Mouse (Mus musculus) lung, postnatal 0 days (tissue): ENCODE measurements around the gene Gm20388. TPM values are rescaled to one million over a fixed set of nuclear protein-coding genes. Genes with fewer than 3 reads are reported as not detected.

ENCODE experiments used
- ATAC-seq: fragments of 200-750 bp; cut with Nextera tagmentation; 2 replicates; pipeline ENCODE4 v1.8.0; 2017; ENCODE audit warnings: moderate library complexity
- DNase-seq: peaks from one replicate; pipeline ENCODE4 v3.0.0-alpha.2; 2016; ENCODE audit warnings: low spot score
- H3K27ac ChIP-seq: fragments of 300-500 bp; sonication (generic); 2 replicates; pipeline ENCODE4 v1.5.1; 2014; ENCODE audit warnings: antibody characterized with exemption, mild to moderate bottlenecking, low read length, mixed read lengths
- H3K27me3 ChIP-seq: fragments of 300-500 bp; sonication (generic); replicated peaks from 2 replicates; pipeline ENCODE4 v1.6.1; 2014; ENCODE audit warnings: low read length, mixed read lengths; ENCODE audit not compliant: insufficient read depth
- H3K36me3 ChIP-seq: fragments of 300-500 bp; sonication (generic); 2 replicates; pipeline ENCODE4 v1.6.1; 2014; ENCODE audit warnings: low read length, mixed read lengths; ENCODE audit not compliant: insufficient read depth
- H3K4me1 ChIP-seq: fragments of 300-500 bp; sonication (generic); 2 replicates; pipeline ENCODE4 v1.6.1; 2014; ENCODE audit warnings: antibody characterized with exemption, low read depth, low read length, mixed read lengths; ENCODE audit not compliant: insufficient read depth
- H3K4me2 ChIP-seq: fragments of 300-500 bp; sonication (generic); replicated peaks from 2 replicates; pipeline ENCODE4 v1.6.1; 2014; ENCODE audit warnings: low read depth, mild to moderate bottlenecking, low read length, moderate library complexity, mixed read lengths
- H3K4me3 ChIP-seq: fragments of 300-500 bp; sonication (generic); 2 replicates; pipeline ENCODE4 v1.5.1; 2014; ENCODE audit warnings: low read depth, low read length
- H3K9ac ChIP-seq: fragments of 300-500 bp; sonication (generic); replicated peaks from 2 replicates; pipeline ENCODE4 v1.6.1; 2014; ENCODE audit warnings: low read depth, mild to moderate bottlenecking
- H3K9me3 ChIP-seq: fragments of 300-500 bp; sonication (generic); 2 replicates; pipeline ENCODE4 v1.6.1; 2016; ENCODE audit warnings: low read length, mixed read lengths
- CTCF ChIP-seq: IDR thresholded peaks from 2 replicates; pipeline ENCODE4 v1.5.1; 2016; ENCODE audit warnings: antibody characterized with exemption, mild to moderate bottlenecking
- EP300 ChIP-seq: IDR thresholded peaks from 2 replicates; pipeline ENCODE4 v1.6.1; 2016; ENCODE audit warnings: antibody characterized with exemption, mild to moderate bottlenecking, control low read depth
- WGBS: fragments of 180-500 bp; shearing (Covaris S2); extraction: QIAGEN DNeasy Blood & Tissue Kit; methylation state at CpG from one replicate; pipeline ENCODE4 v1.1.7; 2014; 5-methylcytosine and 5-hydroxymethylcytosine counted together
- polyA plus RNA-seq: library from polyadenylated mRNA; unstranded; fragments of >200 nt; fragmentation: Nextera tagmentation; extraction: Ambion mirVana; gene quantifications from 2 replicates; pipeline ENCODE4 v1.2.1, GENCODE M21; 2015

The Gm20388 gene
- polyA plus RNA-seq, 1 experiment from 2014 or later, result not detected

DNA sequence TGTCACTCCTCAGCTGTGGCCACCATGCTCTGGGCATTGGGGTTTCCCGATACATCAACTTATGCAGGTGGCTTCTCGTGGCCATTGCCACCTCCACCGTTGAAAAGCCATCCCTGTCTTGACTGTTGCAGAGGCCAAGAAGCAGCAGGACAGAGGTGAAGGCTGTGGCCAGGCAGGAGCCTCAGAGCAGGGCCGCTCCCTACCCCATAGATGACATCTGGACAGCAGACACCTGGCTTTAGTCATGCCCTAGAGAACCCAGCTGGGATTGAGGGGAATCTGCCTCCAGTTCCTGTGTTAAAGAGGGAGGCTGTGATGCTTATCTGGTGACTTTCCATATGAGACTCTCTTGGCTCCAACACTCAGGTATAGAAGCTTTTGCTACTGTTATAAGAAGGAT lies 3767.7 kb downstream of the Gm20388 start:
- Histone ChIP-seq H3K27ac (no peak overlapping the region), H3K9me3 (no peaks in the 10 kb centered on the region), H3K27me3 (no peaks in the 10 kb centered on the region), H3K36me3 (no peaks in the 10 kb centered on the region), H3K4me1 (no peaks in the 10 kb centered on the region), H3K4me2 (no peak overlapping the region), H3K4me3 (no peak overlapping the region), H3K9ac (no peak overlapping the region)
- no peak for ATAC-seq
- 84% methylated on average over 4 of the region's 4 CpGs for WGBS
- TF ChIP-seq EP300 (no peak), CTCF (no peak)
- no peak for DNase-seq

DNA sequence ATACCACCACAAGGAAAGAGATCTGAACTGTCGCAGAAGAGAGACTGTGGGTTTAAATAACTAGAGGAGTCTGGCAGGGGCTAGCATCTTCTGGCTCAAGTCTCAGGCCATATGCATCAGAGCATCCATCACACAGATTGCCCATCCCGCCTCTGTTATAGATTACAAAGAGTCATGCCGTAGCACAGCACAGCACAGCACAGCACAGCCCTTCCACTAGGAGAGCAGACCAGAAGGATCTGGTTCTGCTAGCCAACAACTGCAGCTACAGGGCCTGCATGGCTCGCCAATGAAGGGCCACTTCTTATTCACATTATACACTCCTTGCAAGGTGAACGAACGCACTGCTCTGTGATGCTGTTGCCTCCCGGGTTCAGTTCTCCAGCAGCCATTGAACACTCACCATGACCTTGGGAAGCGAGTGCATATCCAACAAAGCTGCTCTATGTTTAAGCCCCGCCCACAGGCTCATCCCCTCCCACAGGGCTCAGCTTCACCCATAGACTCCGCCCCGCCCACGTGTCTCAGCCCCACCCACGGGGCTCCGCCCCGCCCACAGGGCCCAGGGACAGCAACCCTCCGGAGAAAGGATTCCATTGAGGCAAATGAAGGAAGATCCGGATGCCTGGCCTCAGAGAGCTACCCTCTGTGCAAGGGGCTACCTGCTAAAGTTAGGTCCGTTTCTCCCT lies 3771.6 kb downstream of the Gm20388 start:
- ATAC-seq (peak; percentile 70), DNase-seq (peak; percentile 63)
- TF ChIP-seq EP300, result no peak
- TF ChIP-seq CTCF, result no peak
- Histone ChIP-seq H3K36me3 (no peaks in the 10 kb centered on the region), H3K9me3 (no peaks in the 10 kb centered on the region), H3K4me1 (no peaks in the 10 kb centered on the region), H3K4me2 (no peak overlapping the region), H3K9ac (no peak overlapping the region), H3K27me3 (no peaks in the 10 kb centered on the region), H3K27ac (no peak overlapping the region), H3K4me3 (no peak overlapping the region)
- 24% methylated on average over 18 of the region's 18 CpGs for WGBS

DNA sequence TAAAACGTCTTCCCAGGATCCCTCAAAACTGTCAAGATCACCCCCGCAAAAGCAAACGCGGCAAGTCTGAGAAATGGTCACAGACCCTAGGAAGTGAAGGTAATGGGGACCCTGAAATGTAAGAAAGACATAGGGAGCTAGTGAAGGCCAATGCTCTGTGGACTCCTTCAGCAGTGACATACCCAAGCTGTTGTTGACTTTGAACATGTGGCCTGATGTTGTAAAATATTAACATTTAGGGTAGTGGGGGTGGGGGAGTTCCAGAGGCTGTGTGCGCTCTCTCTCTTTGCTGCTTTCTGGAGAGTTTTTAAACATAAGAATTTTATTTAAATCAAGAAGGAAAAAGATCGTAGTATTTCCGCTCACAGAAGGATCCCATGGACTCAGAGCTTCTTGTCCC lies 3772.7 kb downstream of the Gm20388 start:
- Histone ChIP-seq H3K9ac (no peak overlapping the region), H3K27me3 (no peaks in the 10 kb centered on the region), H3K4me2 (no peak overlapping the region), H3K36me3 (no peaks in the 10 kb centered on the region), H3K9me3 (no peaks in the 10 kb centered on the region), H3K4me3 (no peak overlapping the region), H3K27ac (no peak overlapping the region), H3K4me1 (no peaks in the 10 kb centered on the region)
- ATAC-seq (no peak), DNase-seq (no peak)
- 59% methylated on average over 7 of the region's 7 CpGs for WGBS
- TF ChIP-seq CTCF (no peak), EP300 (no peak)

DNA sequence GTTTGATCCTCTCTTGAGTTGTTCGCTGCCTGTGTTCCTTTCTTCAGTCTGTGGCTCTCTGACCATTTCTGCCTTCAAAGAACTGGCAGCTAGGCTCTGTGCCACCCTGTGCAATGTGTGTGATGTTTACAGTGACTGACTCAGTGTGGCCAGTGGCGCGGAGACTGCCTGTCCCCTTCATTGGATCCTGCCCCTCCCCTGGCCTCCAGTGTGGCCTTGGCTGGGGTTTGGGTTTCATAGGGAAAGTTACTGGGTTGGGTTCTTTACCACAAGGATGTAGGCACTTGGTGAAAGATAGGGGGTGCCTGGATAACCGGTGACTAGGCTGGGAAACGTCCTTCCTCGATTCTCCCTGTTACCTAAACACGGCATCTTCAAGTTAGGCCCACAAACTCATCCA lies 3774.2 kb downstream of the Gm20388 start:
- no peak overlapping the region for H3K4me2 ChIP-seq
- H3K27ac ChIP-seq, result no peak overlapping the region
- no peaks in the 10 kb centered on the region for H3K9me3 ChIP-seq
- H3K9ac ChIP-seq, result no peak overlapping the region
- H3K27me3 ChIP-seq, result no peaks in the 10 kb centered on the region
- TF ChIP-seq CTCF (no peak), EP300 (no peak)
- ATAC-seq (0 out of 2 replicates have a peak, but pooled peaks have one; percentile 23), DNase-seq (no peak)
- H3K36me3 ChIP-seq, result no peaks in the 10 kb centered on the region
- no peaks in the 10 kb centered on the region for H3K4me1 ChIP-seq
- no peak overlapping the region for H3K4me3 ChIP-seq
- 76% methylated on average over 7 of the region's 7 CpGs for WGBS

DNA sequence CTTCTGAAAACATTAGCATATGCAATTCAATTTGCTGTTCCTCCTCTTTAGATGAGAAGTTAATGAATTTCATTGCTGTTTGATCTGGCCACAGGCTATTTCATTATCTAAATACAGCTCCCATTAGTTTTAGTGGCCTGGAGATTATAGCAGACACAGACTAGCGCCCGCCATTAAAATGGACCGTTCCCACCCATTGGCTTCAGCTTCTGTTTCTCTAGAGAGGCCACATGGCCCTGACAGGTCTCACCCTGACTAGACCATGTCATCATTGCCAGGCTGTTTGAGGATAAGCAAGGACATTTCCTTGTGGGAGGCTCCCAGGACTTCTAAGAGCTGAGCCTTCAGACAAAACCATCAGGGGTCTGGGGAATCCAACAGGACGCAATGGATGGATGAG lies 3774.8 kb downstream of the Gm20388 start:
- ATAC-seq (no peak), DNase-seq (no peak)
- no peaks in the 10 kb centered on the region for H3K9me3 ChIP-seq
- no peak overlapping the region for H3K4me3 ChIP-seq
- 71% methylated on average over 4 of the region's 4 CpGs for WGBS
- H3K9ac ChIP-seq, result no peak overlapping the region
- H3K27me3 ChIP-seq, result no peaks in the 10 kb centered on the region
- no peak overlapping the region for H3K27ac ChIP-seq
- no peak overlapping the region for H3K4me2 ChIP-seq
- TF ChIP-seq EP300 (no peak), CTCF (no peak)
- no peaks in the 10 kb centered on the region for H3K4me1 ChIP-seq
- H3K36me3 ChIP-seq, result no peaks in the 10 kb centered on the region

DNA sequence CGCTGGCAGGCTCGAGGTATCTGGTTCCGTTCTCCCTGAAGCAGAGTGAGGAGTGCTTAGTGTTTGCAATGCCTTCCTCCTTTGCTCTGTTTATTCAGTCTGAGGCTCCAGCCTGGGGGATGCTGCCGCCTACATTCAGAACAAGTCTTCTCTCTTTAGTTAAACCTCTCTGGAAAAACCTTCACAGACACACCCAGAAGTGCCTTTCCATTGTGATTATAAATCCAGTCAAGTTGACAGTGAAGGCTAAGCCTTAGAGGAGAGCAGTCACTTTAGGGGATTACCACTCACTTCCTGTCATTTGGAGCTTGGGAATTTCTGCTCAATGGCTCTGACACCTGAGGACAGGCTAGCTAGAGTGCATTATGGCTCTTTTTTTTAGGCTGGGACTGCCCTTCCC lies 3777.2 kb downstream of the Gm20388 start:
- WGBS, result 45% methylated on average over 4 of the region's 4 CpGs

More for the DNA sequence above, 3777.2 kb downstream of the Gm20388 start:
- Histone ChIP-seq H3K36me3 (no peaks in the 10 kb centered on the region), H3K9ac (no peak overlapping the region), H3K4me2 (no peak overlapping the region), H3K4me1 (no peaks in the 10 kb centered on the region), H3K27me3 (no peaks in the 10 kb centered on the region), H3K4me3 (no peak overlapping the region), H3K9me3 (no peaks in the 10 kb centered on the region), H3K27ac (no peak overlapping the region)
- DNase-seq, result no peak
- no peak for ATAC-seq
- no peak for TF ChIP-seq EP300
- TF ChIP-seq CTCF, result no peak
